Mouse (Mus musculus) forebrain, embryonic 11.5 days (tissue): ENCODE measurements around the gene Tbc1d23. TPM values are rescaled to one million over a fixed set of nuclear protein-coding genes. Genes with fewer than 3 reads are reported as not detected.
A peak's percentile ranks its signal among the peaks of the same experiment; 100 is the strongest.
"Not testable (repeated sequence)": the region's sequence is repeated elsewhere in the genome, so short reads cannot be mapped to it uniquely, and the experiment has no call there.

ENCODE experiments used
- ATAC-seq: fragments of 200-750 bp; cut with Nextera tagmentation; replicated peaks from 2 replicates; pipeline ENCODE4 v1.8.0; 2017; ENCODE audit warnings: moderate TSS enrichment; ENCODE audit not compliant: low FRiP score
- DNase-seq: peaks from one replicate; pipeline ENCODE4 v3.0.0-alpha.2; 2017; ENCODE audit warnings: low spot score
- H3K27ac ChIP-seq: fragments of 300-500 bp; sonication (generic); 2 replicates; pipeline ENCODE4 v1.5.1; 2014; ENCODE audit warnings: low read depth, low read length
- H3K27me3 ChIP-seq: fragments of 300-500 bp; sonication (generic); 2 replicates; pipeline ENCODE4 v1.6.1; 2014; ENCODE audit warnings: mild to moderate bottlenecking, low read length, mixed read lengths; ENCODE audit not compliant: control insufficient read depth, insufficient read depth
- H3K36me3 ChIP-seq: fragments of 300-500 bp; sonication (generic); 2 replicates; pipeline ENCODE4 v1.6.1; 2014; ENCODE audit warnings: mild to moderate bottlenecking, low read length, moderate library complexity, mixed read lengths; ENCODE audit not compliant: control insufficient read depth, insufficient read depth
- H3K4me1 ChIP-seq: fragments of 300-500 bp; sonication (generic); replicated peaks from 2 replicates; pipeline ENCODE4 v1.6.1; 2014; ENCODE audit warnings: low read length, mixed read lengths; ENCODE audit not compliant: control insufficient read depth, insufficient read depth
- H3K4me2 ChIP-seq: fragments of 300-500 bp; sonication (generic); 2 replicates; pipeline ENCODE4 v1.6.1; 2014; ENCODE audit warnings: low read depth, mild to moderate bottlenecking, low read length, moderate library complexity, mixed read lengths; ENCODE audit not compliant: severe bottlenecking
- H3K4me3 ChIP-seq: fragments of 300-500 bp; sonication (generic); 2 replicates; pipeline ENCODE4 v1.5.1; 2014; ENCODE audit warnings: low read depth, low read length
- H3K9ac ChIP-seq: fragments of 300-500 bp; sonication (generic); 2 replicates; pipeline ENCODE4 v1.6.1; 2014; ENCODE audit warnings: low read length
- H3K9me3 ChIP-seq: fragments of 300-500 bp; sonication (generic); 2 replicates; pipeline ENCODE4 v1.6.1; 2016; ENCODE audit warnings: low read length, mixed read lengths; ENCODE audit not compliant: control insufficient read depth
- WGBS: fragments of 180-500 bp; shearing (Covaris S2); extraction: QIAGEN DNeasy Blood & Tissue Kit; methylation state at CpG from one replicate; pipeline ENCODE4 v1.1.7; 2014; 5-methylcytosine and 5-hydroxymethylcytosine counted together
- polyA plus RNA-seq: library from polyadenylated mRNA; unstranded; fragments of >200 nt; fragmentation: Nextera tagmentation; extraction: Ambion mirVana; gene quantifications from 2 replicates; pipeline ENCODE4 v1.2.1, GENCODE M21; 2014

The Tbc1d23 gene
- polyA plus RNA-seq, 1 experiment from 2014 or later = 26.5 TPM

GRCm38 (mm10) chr16:57175751-57176150, 55.6 kb downstream of the Tbc1d23 start:
- no peak overlapping the region for H3K27ac ChIP-seq

GRCm38 (mm10) chr16:57174480-57174879, 56.8 kb downstream of the Tbc1d23 start:
- ATAC-seq, H3K9ac ChIP-seq, H3K27ac ChIP-seq, H3K36me3 ChIP-seq, H3K9me3 ChIP-seq, H3K4me1 ChIP-seq, DNase-seq, H3K27me3 ChIP-seq, H3K4me3 ChIP-seq, H3K4me2 ChIP-seq: not testable (repeated sequence)

More at GRCm38 (mm10) chr16:57175751-57176150, 55.6 kb downstream of the Tbc1d23 start:
- Histone ChIP-seq H3K4me1 (no peaks in the 10 kb centered on the region), H3K27me3 (no peaks in the 10 kb centered on the region), H3K4me3 (no peak overlapping the region), H3K36me3 (no peaks in the 10 kb centered on the region), H3K4me2 (no peak overlapping the region), H3K9me3 (no peaks in the 10 kb centered on the region), H3K9ac (no peak overlapping the region)
- WGBS = 72% methylated on average over 2 of the region's 2 CpGs
- no peak for DNase-seq
- ATAC-seq = no peak

GRCm38 (mm10) chr16:57171570-57171969, 59.7 kb downstream of the Tbc1d23 start:
- H3K9me3 ChIP-seq = no peaks in the 10 kb centered on the region
- WGBS = 90% methylated on average over 6 of the region's 6 CpGs

GRCm38 (mm10) chr16:57171161-57171560, 60.1 kb downstream of the Tbc1d23 start:
- no peaks in the 10 kb centered on the region for H3K9me3 ChIP-seq
- H3K4me3 ChIP-seq = no peak overlapping the region
- no peaks in the 10 kb centered on the region for H3K4me1 ChIP-seq
- DNase-seq = no peak
- no peaks in the 10 kb centered on the region for H3K27me3 ChIP-seq
- no peak overlapping the region for H3K4me2 ChIP-seq
- H3K9ac ChIP-seq = no peak overlapping the region
- WGBS = 94% methylated on average over 8 of the region's 8 CpGs
- no peak overlapping the region for H3K27ac ChIP-seq
- ATAC-seq = no peak
- no peaks in the 10 kb centered on the region for H3K36me3 ChIP-seq

More at GRCm38 (mm10) chr16:57171570-57171969, 59.7 kb downstream of the Tbc1d23 start:
- Histone ChIP-seq H3K4me3 (no peak overlapping the region), H3K9ac (no peak overlapping the region), H3K27ac (no peak overlapping the region), H3K4me2 (no peak overlapping the region), H3K27me3 (no peaks in the 10 kb centered on the region), H3K4me1 (no peaks in the 10 kb centered on the region), H3K36me3 (no peaks in the 10 kb centered on the region)
- DNase-seq (no peak), ATAC-seq (no peak)

- Histone ChIP-seq H3K27me3 (no peaks in the 10 kb centered on the region), H3K27ac (no peak overlapping the region), H3K9me3 (no peaks in the 10 kb centered on the region), H3K4me2 (no peak overlapping the region), H3K9ac (no peak overlapping the region), H3K36me3 (no peaks in the 10 kb centered on the region), H3K4me1 (no peaks in the 10 kb centered on the region), H3K4me3 (no peak overlapping the region)
- 58% methylated on average over 4 of the region's 4 CpGs for WGBS
- DNase-seq (no peak), ATAC-seq (no peak)
These were observed 63.1 kb downstream of the Tbc1d23 start for GRCm38 (mm10) chr16:57168236-57168635.

GRCm38 (mm10) chr16:57167514-57167912, 63.8 kb downstream of the Tbc1d23 start:
- H3K36me3 ChIP-seq = no peaks in the 10 kb centered on the region
- H3K9ac ChIP-seq = no peak overlapping the region; the same call in none of the 2 replicates
- H3K4me3 ChIP-seq = peak overlapping the region; percentile 70
- H3K4me2 ChIP-seq = peak overlapping the region; percentile 68
- ATAC-seq (peak; percentile 60), DNase-seq (no peak)
- no peak overlapping the region for H3K27ac ChIP-seq
- WGBS = 40% methylated on average over 5 of the region's 5 CpGs
- H3K9me3 ChIP-seq = no peaks in the 10 kb centered on the region
- no peaks in the 10 kb centered on the region for H3K4me1 ChIP-seq
- H3K27me3 ChIP-seq = no peaks in the 10 kb centered on the region

- Histone ChIP-seq H3K9ac (peak within 1 kb of the TSS; percentile 73), H3K4me1 (no peaks in the 10 kb centered on the region), H3K4me3 (peak within 1 kb of the TSS; percentile 70), H3K36me3 (no peaks in the 10 kb centered on the region), H3K9me3 (no peaks in the 10 kb centered on the region), H3K27me3 (no peaks in the 10 kb centered on the region), H3K4me2 (peak within 1 kb of the TSS; percentile 68), H3K27ac (0 out of 2 replicates have a peak within 1 kb of the TSS, but pooled peaks have one; percentile 46)
- ATAC-seq (peak; percentile 99), DNase-seq (peak; percentile 96)
- under 1% methylated on average over 58 of the region's 58 CpGs for WGBS
These were observed 64.4 kb downstream of the Tbc1d23 start, which contains the start of gene Nit2 for GRCm38 (mm10) chr16:57166611-57167513. TSS of gene Nit2 (minus strand) at chr16:57167341.

GRCm38 (mm10) chr16:57166086-57166485, 65.2 kb downstream of the Tbc1d23 start:
- Histone ChIP-seq H3K9me3 (no peaks in the 10 kb centered on the region), H3K4me3 (peak overlapping the region; percentile 70), H3K27me3 (no peaks in the 10 kb centered on the region), H3K9ac (no peak overlapping the region), H3K36me3 (no peaks in the 10 kb centered on the region), H3K27ac (no peak overlapping the region), H3K4me2 (peak overlapping the region; percentile 68; the same call in 1 of the 2 replicates), H3K4me1 (no peaks in the 10 kb centered on the region)
- DNase-seq = no peak
- 90% methylated on average over 6 of the region's 6 CpGs for WGBS
- no peak for ATAC-seq
